Mouse (Mus musculus): ENCODE results near the gene Ptpn1. TPM values are rescaled to one million over a fixed set of nuclear protein-coding genes. Genes with fewer than 3 reads are reported as not detected.
A peak's percentile ranks its signal among the peaks of the same experiment; 100 is the strongest.

Ptpn1 gene
- polyA plus RNA-seq, 1 experiment, result 34.3 TPM

DNA sequence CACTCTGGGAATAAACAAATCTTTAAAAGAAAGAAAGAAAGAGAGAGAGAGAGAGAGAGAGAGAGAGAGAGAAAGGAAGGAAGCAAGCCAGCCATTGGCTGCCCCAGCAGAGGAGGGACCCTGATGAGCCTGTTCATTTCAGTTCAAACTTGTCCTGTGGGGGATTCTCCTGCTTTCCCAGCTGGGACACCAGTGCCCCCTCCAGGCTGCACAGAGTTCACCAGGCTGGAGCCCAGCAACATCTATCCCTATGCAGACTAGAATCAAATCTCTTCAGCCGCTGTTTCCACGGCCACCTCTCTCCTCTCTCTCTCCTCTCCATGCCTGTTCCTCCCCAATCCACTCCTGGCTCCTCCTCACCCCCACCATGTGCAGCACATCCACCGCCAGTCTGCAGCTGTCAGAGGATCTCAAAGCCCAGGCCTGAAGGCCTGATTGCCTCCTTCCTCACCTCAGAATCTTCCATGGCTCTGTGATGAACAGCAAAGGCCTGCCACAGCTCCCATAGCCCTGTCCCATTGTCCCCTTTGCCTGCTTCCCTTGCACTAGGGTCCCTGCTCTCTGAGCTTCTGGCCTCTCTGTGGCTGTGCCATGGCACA is 67.4 kb downstream of the Ptpn1 start:
- WGBS, result 65% methylated on average over 3 of the region's 3 CpGs
- Histone ChIP-seq H3K27ac (ENCODE audit: control insufficient read depth, insufficient read depth, low read depth, low read length, poor library complexity) (no peak overlapping the region), H3K4me1 (ENCODE audit: control insufficient read depth, insufficient read depth, low read length) (no peaks in the 10 kb centered on the region), H3K4me3 (replicated peaks; ENCODE audit: control insufficient read depth, low read depth, low read length) (no peak overlapping the region)
- no peak for TF ChIP-seq CTCF (IDR thresholded peaks at IDR 0.05; ENCODE audit: control insufficient read depth, insufficient read depth, low read length)
- no peak for TF ChIP-seq POLR2A (IDR thresholded peaks at IDR 0.05; ENCODE audit: borderline replicate concordance, control insufficient read depth, low read depth, low read length)

DNA sequence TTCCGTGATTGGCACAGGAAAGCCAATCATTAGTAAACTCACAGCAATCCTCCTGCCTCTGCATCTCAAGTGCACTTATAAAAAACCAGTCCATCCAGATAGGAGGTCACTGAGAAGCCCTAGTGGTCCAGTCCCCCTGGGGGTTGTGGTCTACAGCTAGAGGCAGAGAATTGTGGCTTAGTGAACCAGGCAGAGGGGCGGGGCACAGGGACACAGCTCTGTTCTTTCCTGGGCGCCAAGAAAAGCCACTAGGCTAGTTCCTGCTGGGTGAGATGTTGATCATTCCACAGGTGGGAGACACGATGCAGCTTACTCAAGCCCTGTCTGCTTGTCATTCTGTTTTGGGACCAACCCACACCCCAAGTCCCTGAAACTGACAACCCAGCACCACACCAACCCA is 70.3 kb downstream of the Ptpn1 start:
- H3K27ac ChIP-seq (ENCODE audit: control insufficient read depth, insufficient read depth, low read depth, low read length, poor library complexity), result no peak overlapping the region
- WGBS, result 51% methylated on average over 4 of the region's 4 CpGs
- no peak for TF ChIP-seq CTCF (IDR thresholded peaks at IDR 0.05; ENCODE audit: control insufficient read depth, insufficient read depth, low read length)
- no peak for TF ChIP-seq POLR2A (IDR thresholded peaks at IDR 0.05; ENCODE audit: borderline replicate concordance, control insufficient read depth, low read depth, low read length)
- peaks cover 2% of the 10 kb centered on the region; the same call in 1 of the 2 replicates for H3K4me1 ChIP-seq (ENCODE audit: control insufficient read depth, insufficient read depth, low read length)
- H3K4me3 ChIP-seq (replicated peaks; ENCODE audit: control insufficient read depth, low read depth, low read length), result no peak overlapping the region

DNA sequence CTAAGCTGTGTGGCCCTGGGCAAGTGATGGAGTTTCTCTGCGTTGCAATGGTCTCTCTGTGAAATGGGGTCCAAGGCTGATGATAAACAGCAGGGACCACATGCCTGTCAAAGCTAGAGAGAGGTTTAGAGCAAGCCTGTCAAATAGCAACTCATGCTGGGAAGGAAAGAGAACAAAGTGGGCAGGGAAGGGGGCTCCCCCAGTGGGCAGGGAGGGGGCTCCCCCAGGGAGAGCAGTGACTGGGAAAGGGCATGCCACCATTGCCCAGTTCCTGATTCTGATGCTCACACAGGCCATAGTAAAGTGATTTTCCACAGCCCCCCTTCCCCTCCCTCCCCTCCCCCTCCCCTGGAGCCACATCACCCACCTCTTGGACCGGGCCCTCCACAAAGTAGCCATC is 71.0 kb downstream of the Ptpn1 start:
- Histone ChIP-seq H3K4me3 (replicated peaks; ENCODE audit: control insufficient read depth, low read depth, low read length) (no peak overlapping the region), H3K4me1 (ENCODE audit: control insufficient read depth, insufficient read depth, low read length) (peaks cover 2% of the 10 kb centered on the region; the same call in 1 of the 2 replicates), H3K27ac (ENCODE audit: control insufficient read depth, insufficient read depth, low read depth, low read length, poor library complexity) (no peak overlapping the region)
- TF ChIP-seq POLR2A (IDR thresholded peaks at IDR 0.05; ENCODE audit: borderline replicate concordance, control insufficient read depth, low read depth, low read length) (no peak), CTCF (IDR thresholded peaks at IDR 0.05; ENCODE audit: control insufficient read depth, insufficient read depth, low read length) (no peak)
- 72% methylated on average over 2 of the region's 2 CpGs for WGBS

DNA sequence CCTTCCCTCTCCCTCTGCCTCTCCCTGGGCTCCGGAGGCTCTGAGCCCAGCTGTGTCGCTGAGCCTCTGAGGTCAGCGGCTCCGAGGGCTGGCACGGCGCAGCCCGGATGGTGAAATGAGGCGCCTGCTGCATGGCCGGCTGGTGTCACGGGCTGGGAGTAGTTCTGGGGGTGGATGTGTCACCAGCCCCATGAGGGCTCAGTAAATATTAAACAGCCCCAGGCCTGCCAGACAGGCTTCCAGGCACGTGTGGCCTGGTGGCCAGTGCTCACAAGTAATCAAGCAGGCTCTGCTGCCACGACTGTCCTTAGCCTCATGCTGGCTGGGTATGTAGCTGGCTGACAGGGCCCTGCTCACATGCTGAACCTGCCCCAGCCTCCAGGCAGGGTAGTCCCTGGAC is 71.6 kb downstream of the Ptpn1 start:
- Histone ChIP-seq H3K4me1 (ENCODE audit: control insufficient read depth, insufficient read depth, low read length) (peaks cover 2% of the 10 kb centered on the region; the same call in 1 of the 2 replicates), H3K27ac (ENCODE audit: control insufficient read depth, insufficient read depth, low read depth, low read length, poor library complexity) (no peak overlapping the region), H3K4me3 (replicated peaks; ENCODE audit: control insufficient read depth, low read depth, low read length) (no peak overlapping the region)
- TF ChIP-seq POLR2A (IDR thresholded peaks at IDR 0.05; ENCODE audit: borderline replicate concordance, control insufficient read depth, low read depth, low read length) (no peak), CTCF (IDR thresholded peaks at IDR 0.05; ENCODE audit: control insufficient read depth, insufficient read depth, low read length) (no peak)
- WGBS, result 81% methylated on average over 12 of the region's 12 CpGs

DNA sequence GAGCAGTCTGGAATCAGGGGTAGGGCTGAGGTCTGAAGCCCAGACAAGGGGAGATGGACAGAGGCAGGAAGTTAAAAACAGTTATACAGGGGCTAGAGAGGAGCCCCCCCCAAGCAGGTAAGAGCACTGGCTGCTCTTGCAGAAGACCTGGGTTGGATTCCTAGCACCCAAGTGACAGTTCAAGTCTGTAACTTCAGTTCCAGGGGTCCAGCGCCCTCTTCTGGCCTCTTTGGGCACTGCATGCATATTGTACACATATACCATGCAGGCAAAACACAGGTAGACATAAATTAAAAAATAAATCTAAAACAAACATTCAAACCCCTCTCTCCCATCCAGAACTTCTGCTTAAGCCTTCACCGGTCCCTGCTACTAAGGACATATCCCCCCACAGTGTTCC is 72.5 kb downstream of the Ptpn1 start:
- no peak for TF ChIP-seq POLR2A (IDR thresholded peaks at IDR 0.05; ENCODE audit: borderline replicate concordance, control insufficient read depth, low read depth, low read length)
- peak; percentile 49 for TF ChIP-seq CTCF (IDR thresholded peaks at IDR 0.05; ENCODE audit: control insufficient read depth, insufficient read depth, low read length)
- 60% methylated on average over 2 of the region's 2 CpGs for whole genome bisulfite sequencing
- Histone ChIP-seq H3K27ac (ENCODE audit: control insufficient read depth, insufficient read depth, low read depth, low read length, poor library complexity) (no peak overlapping the region), H3K4me3 (replicated peaks; ENCODE audit: control insufficient read depth, low read depth, low read length) (no peak overlapping the region), H3K4me1 (ENCODE audit: control insufficient read depth, insufficient read depth, low read length) (peaks cover 2% of the 10 kb centered on the region; the same call in 1 of the 2 replicates)

DNA sequence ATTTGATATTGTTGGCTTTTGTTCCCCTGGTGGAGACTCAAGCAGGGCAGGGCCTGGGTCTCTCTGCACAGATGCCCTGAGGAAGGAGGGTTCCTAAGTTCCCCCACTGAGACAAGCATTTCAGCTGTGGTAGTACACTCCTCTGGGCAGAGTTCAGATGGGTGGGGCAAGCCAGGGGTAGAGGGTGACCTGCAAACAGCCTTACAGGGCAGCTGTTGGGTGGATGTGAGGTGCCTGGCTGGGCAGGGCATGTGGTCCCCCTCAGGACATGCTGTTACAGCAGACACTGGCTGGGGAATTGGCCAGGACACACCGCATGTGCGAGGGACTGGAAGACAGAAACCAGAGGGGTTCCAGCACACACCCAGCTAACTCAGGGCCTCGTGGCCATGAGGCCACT is 73.1 kb downstream of the Ptpn1 start:
- WGBS, result 82% methylated on average over 3 of the region's 3 CpGs
- H3K4me1 ChIP-seq (ENCODE audit: control insufficient read depth, insufficient read depth, low read length), result peaks cover 2% of the 10 kb centered on the region; the same call in 1 of the 2 replicates
- no peak overlapping the region for H3K4me3 ChIP-seq (replicated peaks; ENCODE audit: control insufficient read depth, low read depth, low read length)

DNA sequence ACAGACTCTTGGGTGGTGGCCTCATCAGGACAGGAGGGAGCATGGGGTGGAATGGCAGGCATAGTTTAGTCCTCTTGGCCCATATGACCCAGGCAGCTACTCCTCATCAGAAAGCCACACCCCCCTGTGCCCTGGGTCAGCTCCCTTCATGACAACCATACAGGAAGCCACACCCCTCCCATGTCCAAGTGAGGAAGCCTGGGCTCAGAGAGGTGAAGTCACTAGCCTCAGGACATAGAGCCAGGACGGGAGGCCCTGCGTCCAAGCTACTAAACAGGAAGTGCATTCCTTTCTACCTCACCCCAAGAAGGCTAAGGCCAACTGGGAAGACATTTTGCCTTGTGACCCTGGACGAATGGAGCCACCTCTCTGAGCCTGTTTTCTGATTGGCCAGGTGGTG is 73.8 kb downstream of the Ptpn1 start:
- H3K4me1 ChIP-seq (ENCODE audit: control insufficient read depth, insufficient read depth, low read length), result peaks cover 2% of the 10 kb centered on the region; the same call in 1 of the 2 replicates
- H3K27ac ChIP-seq (ENCODE audit: control insufficient read depth, insufficient read depth, low read depth, low read length, poor library complexity), result no peak overlapping the region
- no peak overlapping the region for H3K4me3 ChIP-seq (replicated peaks; ENCODE audit: control insufficient read depth, low read depth, low read length)
- no peak for TF ChIP-seq CTCF (IDR thresholded peaks at IDR 0.05; ENCODE audit: control insufficient read depth, insufficient read depth, low read length)
- no peak for TF ChIP-seq POLR2A (IDR thresholded peaks at IDR 0.05; ENCODE audit: borderline replicate concordance, control insufficient read depth, low read depth, low read length)
- WGBS, result 16% methylated on average over 3 of the region's 3 CpGs

More for the DNA sequence above, 73.1 kb downstream of the Ptpn1 start:
- no peak for TF ChIP-seq CTCF (IDR thresholded peaks at IDR 0.05; ENCODE audit: control insufficient read depth, insufficient read depth, low read length)
- no peak for TF ChIP-seq POLR2A (IDR thresholded peaks at IDR 0.05; ENCODE audit: borderline replicate concordance, control insufficient read depth, low read depth, low read length)
- no peak overlapping the region for H3K27ac ChIP-seq (ENCODE audit: control insufficient read depth, insufficient read depth, low read depth, low read length, poor library complexity)

DNA sequence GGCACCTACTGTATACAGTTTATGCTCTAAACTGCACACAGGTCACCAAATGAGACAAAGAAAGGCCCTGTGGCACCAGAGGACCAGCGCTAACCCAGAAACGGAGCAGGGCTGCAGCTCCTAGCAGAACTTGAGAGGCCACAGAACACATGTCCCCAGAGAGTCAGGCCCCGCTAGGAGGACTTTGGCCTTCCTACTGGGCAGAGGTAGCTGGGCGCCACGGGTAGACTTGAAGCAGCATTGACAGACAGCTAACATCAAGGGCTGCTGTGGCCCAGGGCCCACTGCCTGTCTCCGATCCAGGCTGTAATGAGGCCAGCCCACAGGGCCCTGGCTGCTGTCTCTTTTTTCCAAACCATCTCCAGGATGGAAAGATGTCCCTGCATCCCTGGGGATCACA is 74.6 kb downstream of the Ptpn1 start:
- Histone ChIP-seq H3K4me3 (replicated peaks; ENCODE audit: control insufficient read depth, low read depth, low read length) (no peak overlapping the region), H3K4me1 (ENCODE audit: control insufficient read depth, insufficient read depth, low read length) (peaks cover 2% of the 10 kb centered on the region; the same call in 1 of the 2 replicates), H3K27ac (ENCODE audit: control insufficient read depth, insufficient read depth, low read depth, low read length, poor library complexity) (no peak overlapping the region)
- TF ChIP-seq POLR2A (IDR thresholded peaks at IDR 0.05; ENCODE audit: borderline replicate concordance, control insufficient read depth, low read depth, low read length), result no peak
- TF ChIP-seq CTCF (IDR thresholded peaks at IDR 0.05; ENCODE audit: control insufficient read depth, insufficient read depth, low read length), result no peak
- WGBS, result 87% methylated on average over 6 of the region's 6 CpGs

All from bone marrow, adult 2 months (tissue).